Mouse (Mus musculus) embryonic facial prominence, embryonic 12.5 days (tissue): ENCODE data around the gene Slc2a12. TPM values are rescaled to one million over a fixed set of nuclear protein-coding genes. Genes with fewer than 3 reads are reported as not detected.
A peak's percentile ranks its signal among the peaks of the same experiment; 100 is the strongest.

Experiments
- ATAC-seq: fragments of 200-750 bp; cut with Nextera tagmentation; 2 replicates; pipeline ENCODE4 v1.8.0; 2017; ENCODE audit not compliant: insufficient number of reproducible peaks, insufficient read depth, low FRiP score, low TSS enrichment
- H3K27ac ChIP-seq: fragments of 300-500 bp; sonication (generic); 2 replicates; pipeline ENCODE4 v1.5.1; 2016; ENCODE audit warnings: mild to moderate bottlenecking
- H3K27me3 ChIP-seq: fragments of 300-500 bp; sonication (generic); 2 replicates; pipeline ENCODE4 v1.6.1; 2016; ENCODE audit warnings: mild to moderate bottlenecking, moderate library complexity
- H3K36me3 ChIP-seq: fragments of 300-500 bp; sonication (generic); 2 replicates; pipeline ENCODE4 v1.6.1; 2016; ENCODE audit warnings: mild to moderate bottlenecking
- H3K4me1 ChIP-seq: fragments of 300-500 bp; sonication (generic); 2 replicates; pipeline ENCODE4 v1.6.1; 2016
- H3K4me2 ChIP-seq: fragments of 300-500 bp; sonication (generic); replicated peaks from 2 replicates; pipeline ENCODE4 v1.6.1; 2016; ENCODE audit warnings: mild to moderate bottlenecking, moderate library complexity
- H3K4me3 ChIP-seq: fragments of 300-500 bp; sonication (generic); 2 replicates; pipeline ENCODE4 v1.5.1; 2016; ENCODE audit warnings: mild to moderate bottlenecking
- H3K9ac ChIP-seq: fragments of 300-500 bp; sonication (generic); 2 replicates; pipeline ENCODE4 v1.6.1; 2016; ENCODE audit warnings: mild to moderate bottlenecking, moderate library complexity
- H3K9me3 ChIP-seq: fragments of 300-500 bp; sonication (generic); 2 replicates; pipeline ENCODE4 v1.6.1; 2016; ENCODE audit warnings: mild to moderate bottlenecking, moderate library complexity
- WGBS: fragments of 180-500 bp; shearing (Covaris S2); methylation state at CpG from one replicate; pipeline ENCODE4 v1.1.7; 2016; 5-methylcytosine and 5-hydroxymethylcytosine counted together
- microRNA-seq: library from miRNA; unstranded; fragments of <30 nt; microRNA quantifications from one replicate; pipeline ENCODE4, GENCODE M21; 2017
- polyA plus RNA-seq: library from polyadenylated mRNA; unstranded; fragments of >200 nt; fragmentation: Nextera tagmentation; extraction: Ambion mirVana; gene quantifications from 2 replicates; pipeline ENCODE4 v1.2.1, GENCODE M21; 2016

The Slc2a12 gene
- polyA plus RNA-seq, 1 experiment from 2014 or later, result 3.0 TPM

GRCm38 (mm10) chr10:22732181-22732580 is 87.4 kb downstream of the Slc2a12 start:
- 57% methylated on average over 10 of the region's 10 CpGs for WGBS

GRCm38 (mm10) chr10:22745922-22746321 is 101.1 kb downstream of the Slc2a12 start:
- Histone ChIP-seq H3K4me3 (no peak overlapping the region), H3K9me3 (no peaks in the 10 kb centered on the region), H3K4me2 (no peak overlapping the region), H3K9ac (no peak overlapping the region), H3K27ac (no peak overlapping the region), H3K36me3 (no peaks in the 10 kb centered on the region), H3K4me1 (no peaks in the 10 kb centered on the region), H3K27me3 (no peaks in the 10 kb centered on the region)
- WGBS, result 80% methylated on average over 7 of the region's 7 CpGs
- ATAC-seq, result no peak

More at GRCm38 (mm10) chr10:22732181-22732580, 87.4 kb downstream of the Slc2a12 start:
- H3K36me3 ChIP-seq, result no peaks in the 10 kb centered on the region
- H3K4me2 ChIP-seq, result peak overlapping the region; percentile 90
- no peaks in the 10 kb centered on the region for H3K9me3 ChIP-seq
- no peaks in the 10 kb centered on the region for H3K27me3 ChIP-seq
- peak overlapping the region; percentile 87 for H3K9ac ChIP-seq
- H3K4me3 ChIP-seq, result peak overlapping the region; percentile 92
- no peak for ATAC-seq
- H3K4me1 ChIP-seq, result peaks cover 23% of the 10 kb centered on the region
- no peak overlapping the region for H3K27ac ChIP-seq

GRCm38 (mm10) chr10:22746334-22747322 is 101.8 kb downstream of the Slc2a12 start:
- WGBS, result 71% methylated on average over 13 of the region's 13 CpGs
- Histone ChIP-seq H3K9me3 (no peaks in the 10 kb centered on the region), H3K27ac (no peak overlapping the region), H3K27me3 (no peaks in the 10 kb centered on the region), H3K4me3 (no peak overlapping the region), H3K4me2 (no peak overlapping the region), H3K4me1 (no peaks in the 10 kb centered on the region), H3K36me3 (no peaks in the 10 kb centered on the region), H3K9ac (no peak overlapping the region)
- no peak for ATAC-seq

DNA sequence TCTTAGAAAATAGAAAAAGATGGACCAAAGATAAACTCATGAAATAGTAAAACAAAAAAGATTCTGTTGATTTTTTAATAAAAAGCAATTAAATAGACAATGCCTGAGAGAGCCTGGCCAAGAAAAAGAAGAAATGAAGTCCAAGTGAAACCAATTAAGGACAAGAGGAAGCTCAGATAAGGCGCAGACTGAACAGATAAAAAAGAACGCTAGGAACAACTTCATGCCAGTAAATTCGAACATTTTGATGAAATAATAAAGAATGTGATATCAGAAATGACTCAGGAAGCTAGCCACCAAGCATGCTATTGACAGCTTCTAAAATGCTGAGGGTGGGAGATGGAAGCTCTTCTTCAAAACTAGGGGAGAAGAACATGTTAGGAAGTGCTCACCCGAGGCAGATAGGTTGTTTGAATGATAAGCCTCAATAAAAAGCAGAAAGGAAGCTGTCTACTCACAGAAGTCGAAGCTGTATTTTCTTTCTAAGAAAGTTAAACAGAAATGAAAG is 106.4 kb downstream of the Slc2a12 start:
- Histone ChIP-seq H3K9me3 (no peaks in the 10 kb centered on the region), H3K4me3 (no peak overlapping the region), H3K4me2 (no peak overlapping the region), H3K36me3 (no peaks in the 10 kb centered on the region), H3K9ac (no peak overlapping the region), H3K27me3 (no peaks in the 10 kb centered on the region), H3K27ac (no peak overlapping the region), H3K4me1 (no peaks in the 10 kb centered on the region)
- 75% methylated on average over 5 of the region's 5 CpGs for WGBS
- ATAC-seq, result no peak

Small RNA genes within 50 kb of the gene (microRNA-seq; reads per million reads assigned to microRNA genes)
- gene Mir7663, result 2.0 reads per million, percentile 5 among the genes with 10 or more reads in this experiment

Other genes with a start within 250 kb of the Slc2a12 start
- 77.4 and 82.2 TPM in 2 replicates for gene Tbpl1, start 86.9 kb downstream of the Slc2a12 start, polyA plus RNA-seq
- 2.5 TPM in 2 replicates for gene Tcf21, start 175.2 kb downstream of the Slc2a12 start, polyA plus RNA-seq